In the genomic region with DNA sequence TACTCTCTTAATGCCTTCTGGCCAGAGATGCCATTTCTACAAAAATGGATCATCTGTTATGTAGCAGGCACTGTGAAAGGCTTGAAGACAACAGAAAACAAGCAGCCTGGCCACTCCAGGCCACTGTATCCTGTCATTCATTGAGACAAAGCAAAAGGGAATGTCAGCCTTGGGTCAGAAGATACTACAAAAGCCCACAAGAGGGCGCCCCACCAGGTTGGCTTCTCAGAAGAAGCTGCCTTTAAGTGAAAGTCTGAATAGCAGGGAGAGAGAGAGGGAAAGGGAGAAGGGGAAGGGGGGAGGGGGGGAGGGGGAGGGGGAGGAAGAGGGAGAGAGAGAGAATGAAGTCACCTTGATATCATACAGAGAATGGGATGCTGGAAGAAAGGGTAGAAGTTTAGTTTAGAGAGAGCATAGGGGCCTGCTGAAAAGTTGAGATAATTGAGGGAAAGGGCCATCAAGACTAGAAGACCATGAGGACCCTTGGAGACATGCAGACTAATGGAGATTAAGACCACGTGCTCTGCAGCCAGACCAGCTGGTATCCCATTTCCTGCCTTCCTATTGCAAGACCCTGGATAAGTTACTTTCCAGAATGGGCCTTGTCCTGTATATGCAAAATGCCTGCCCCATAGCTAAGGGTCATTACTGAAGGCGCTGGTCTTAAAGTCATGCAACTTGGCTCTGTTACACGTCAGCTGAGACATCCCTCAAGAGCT, we compare ENCODE assay signal across 10 mouse cellular contexts. TPM values are rescaled to one million over a fixed set of nuclear protein-coding genes. Genes with fewer than 3 reads are reported as not detected.
DNase-seq lines count a peak whose midpoint lies in the region; ATAC-seq and TF ChIP-seq lines count a peak whose summit lies in the region.
"Had no signal": no experiment of that assay in that cellular context is flagged by ENCODE, and none has a peak within 500 bp of the region (broad histone marks: within the 10 kb centered on the region; RNA-seq: fewer than 3 reads in every experiment).

No protein-coding gene starts in this region.

- 62% methylated on average over 4 of the region's 4 CpGs for WGBS in lung, adult 2 months
- WGBS in stomach, postnatal 0 days: 56% methylated on average over 4 of the region's 4 CpGs

- TF ChIP-seq EP300 in stomach, postnatal 0 days (optimal IDR thresholded peaks at IDR 0.05): no peak

- no peak overlapping the region for H3K4me3 ChIP-seq in lung, adult 2 months (replicated peaks; ENCODE audit: extremely low read depth, low read depth, low read length)
- H3K4me3 ChIP-seq in stomach, postnatal 0 days (ENCODE audit: low read depth, low read length): no peak overlapping the region
- H3K4me3 ChIP-seq: liver, embryonic 13.5 days had no signal

- no peaks in the 10 kb centered on the region for H3K9me3 ChIP-seq in stomach, postnatal 0 days (ENCODE audit: control insufficient read depth, low read length)
- H3K9me3 ChIP-seq: liver, embryonic 13.5 days had no signal

- peak; percentile 28 for DNase-seq in embryo, embryonic 10 days (ENCODE audit: low spot score)
- DNase-seq in embryo, embryonic 9.5 days (ENCODE audit: extremely low spot score): no peak
- no peak for DNase-seq in lung, adult 2 months
- no peak for DNase-seq in lung, postnatal 36 days
- DNase-seq in ZHBTc4 (ENCODE audit: low read depth, low spot score): peak; percentile 81
- no peak for DNase-seq in stomach, postnatal 0 days (ENCODE audit: low spot score)
- DNase-seq in right cerebral cortex, postnatal 10 days (ENCODE audit: low spot score in 2 of 2): no peak
- DNase-seq in layer of hippocampus, postnatal 36 days: no peak
- DNase-seq: liver, embryonic 13.5 days had no signal

- no peak for TF ChIP-seq POLR2A in lung, adult 2 months (IDR thresholded peaks at IDR 0.05; ENCODE audit: borderline replicate concordance, extremely low read depth, low read depth, low read length)

- no peaks in the 10 kb centered on the region for H3K4me1 ChIP-seq in lung, adult 2 months (ENCODE audit: control insufficient read depth, insufficient read depth, low read length)
- no peaks in the 10 kb centered on the region for H3K4me1 ChIP-seq in stomach, postnatal 0 days (replicated peaks; ENCODE audit: control insufficient read depth, insufficient read depth)

- H3K36me3 ChIP-seq in stomach, postnatal 0 days (ENCODE audit: control insufficient read depth, insufficient read depth, low read length): no peaks in the 10 kb centered on the region
- H3K36me3 ChIP-seq: liver, embryonic 13.5 days had no signal

- TF ChIP-seq CTCF in lung, adult 2 months (IDR thresholded peaks at IDR 0.05; ENCODE audit: insufficient read depth, low read length): peak; percentile 19; the same call in 1 of the 2 replicates
- peak; percentile 62 for TF ChIP-seq CTCF in stomach, postnatal 0 days (IDR thresholded peaks at IDR 0.05; ENCODE audit: low read depth)

- H3K27me3 ChIP-seq in stomach, postnatal 0 days (ENCODE audit: control insufficient read depth, insufficient read depth, low read length): no peaks in the 10 kb centered on the region
- H3K27me3 ChIP-seq: liver, embryonic 13.5 days had no signal

- ATAC-seq in stomach, postnatal 0 days (ENCODE audit: low FRiP score, low TSS enrichment): no peak

- H3K4me2 ChIP-seq in stomach, postnatal 0 days (replicated peaks; ENCODE audit: low read depth): no peak overlapping the region
- H3K4me2 ChIP-seq: liver, embryonic 13.5 days had no signal

- H3K27ac ChIP-seq in stomach, postnatal 0 days (replicated peaks): no peak overlapping the region
- H3K27ac ChIP-seq: liver, embryonic 13.5 days had no signal

- no peak overlapping the region for H3K9ac ChIP-seq in stomach, postnatal 0 days (ENCODE audit: low read length)
- H3K9ac ChIP-seq: liver, embryonic 13.5 days had no signal

RNA-seq across cellular contexts. Expression of a gene that starts 18.6 kb away (rescaled TPM):
- polyA plus RNA-seq in lung, adult 2 months (2012; rRNA removed): 1.9 and 3.6 TPM in 2 replicates
- 2.8 and 3.3 TPM in 2 replicates for polyA plus RNA-seq in stomach, postnatal 0 days (2015; fragmentation: Nextera tagmentation; extraction: Ambion mirVana)
- total RNA-seq in layer of hippocampus, postnatal 36 days (2021): under 1 TPM; 0.20 TPM

RNA-seq across cellular contexts. Expression of a gene that starts 48.7 kb away (rescaled TPM):
- 0.08 and 0.13 TPM in 2 replicates for polyA plus RNA-seq in lung, adult 2 months (2012; rRNA removed)
- polyA plus RNA-seq in stomach, postnatal 0 days (2015; fragmentation: Nextera tagmentation; extraction: Ambion mirVana): 3.9 and 5.1 TPM in 2 replicates
- 10 to 100 TPM; 20.6 to 21.0 TPM for total RNA-seq in layer of hippocampus, postnatal 36 days (2021)
- total RNA-seq: heart, postnatal 14 days had no signal

Comparison
In these comparisons a context has a peak if more than half of its experiments do, and no peak if none do; other contexts are left out.
1. DNase-seq: peak in embryo, embryonic 10 days (single experiment) and ZHBTc4 (single experiment); none in embryo, embryonic 9.5 days (single experiment), lung, adult 2 months (single experiment), lung, postnatal 36 days (single experiment), stomach, postnatal 0 days (single experiment), right cerebral cortex, postnatal 10 days (0 of 2) and layer of hippocampus, postnatal 36 days (0 of 2).